Mouse (Mus musculus) urinary bladder, postnatal 25 days (tissue): ENCODE data around the gene Kcnh7.

Experiments
- DNase-seq: peaks from one replicate; pipeline ENCODE4 v3.0.0; 2022; ENCODE audit warnings: low spot score

Kcnh7 gene

DNA sequence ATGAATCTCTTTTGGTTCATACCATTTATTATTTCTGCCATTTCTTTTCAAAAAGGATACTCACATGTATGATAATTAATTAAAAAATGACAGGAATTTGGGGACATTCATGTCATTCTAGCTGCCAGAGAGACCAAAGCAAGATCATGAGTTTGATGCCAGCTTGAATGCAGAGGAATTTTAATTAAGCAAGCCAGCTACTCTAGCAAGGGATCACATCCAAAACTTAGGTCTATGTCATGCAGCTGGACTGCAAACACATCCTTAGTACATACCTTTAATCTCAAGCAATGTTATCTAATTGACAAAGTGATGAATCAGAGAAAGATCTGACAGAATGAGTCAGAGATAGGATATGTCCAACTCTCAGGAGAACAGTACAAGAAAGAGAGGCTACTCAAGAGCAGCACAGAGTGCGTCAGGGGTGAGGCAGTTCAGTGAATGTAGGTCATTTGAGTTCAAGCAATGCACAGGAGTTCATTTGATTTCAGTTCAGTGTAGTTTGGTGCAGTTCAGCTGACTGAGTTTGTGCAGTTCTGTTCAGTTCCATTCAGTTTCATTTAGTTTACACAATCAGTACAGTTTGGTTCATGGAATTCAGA lies 248.7 kb downstream of the Kcnh7 start:
- no peak for DNase-seq

DNA sequence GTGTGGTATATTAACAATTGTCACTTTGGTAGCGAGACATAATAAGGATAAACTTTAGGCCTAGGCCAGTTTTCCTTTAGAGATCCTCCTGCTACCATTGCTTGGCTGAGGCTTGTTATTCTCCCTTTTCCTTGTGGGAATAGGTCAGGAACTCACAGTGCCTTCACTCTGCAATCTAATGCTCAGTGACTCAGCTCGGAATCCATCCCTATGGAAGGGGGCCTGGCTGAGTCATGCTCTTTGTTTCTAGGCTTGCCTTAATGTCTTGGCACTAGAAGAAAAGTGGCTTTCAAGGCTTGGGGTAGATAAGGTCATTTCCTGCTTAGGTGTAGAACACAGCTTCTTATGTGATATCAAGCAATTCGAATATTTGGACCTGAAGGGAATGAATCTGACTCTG lies 255.6 kb downstream of the Kcnh7 start:
- no peak for DNase-seq

DNA sequence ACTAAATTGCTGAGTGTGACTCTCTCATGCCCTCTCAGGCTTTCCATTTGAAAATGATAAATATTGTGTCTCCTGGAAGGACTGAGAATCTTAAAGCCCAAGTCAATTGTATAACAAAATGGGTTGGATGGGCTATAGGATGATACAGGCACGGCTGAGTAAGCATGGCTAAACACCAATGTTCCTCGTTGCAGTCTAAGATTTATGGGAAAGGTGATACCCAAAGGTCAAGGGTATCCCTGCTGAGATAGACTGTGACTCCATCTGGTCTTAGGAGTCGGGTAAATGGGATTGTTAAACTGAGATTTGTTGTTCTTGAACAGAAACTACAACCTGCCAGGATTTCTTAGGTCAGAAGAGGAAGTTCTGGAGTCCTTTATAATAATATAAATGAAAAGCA lies 256.0 kb downstream of the Kcnh7 start:
- DNase-seq, result no peak

DNA sequence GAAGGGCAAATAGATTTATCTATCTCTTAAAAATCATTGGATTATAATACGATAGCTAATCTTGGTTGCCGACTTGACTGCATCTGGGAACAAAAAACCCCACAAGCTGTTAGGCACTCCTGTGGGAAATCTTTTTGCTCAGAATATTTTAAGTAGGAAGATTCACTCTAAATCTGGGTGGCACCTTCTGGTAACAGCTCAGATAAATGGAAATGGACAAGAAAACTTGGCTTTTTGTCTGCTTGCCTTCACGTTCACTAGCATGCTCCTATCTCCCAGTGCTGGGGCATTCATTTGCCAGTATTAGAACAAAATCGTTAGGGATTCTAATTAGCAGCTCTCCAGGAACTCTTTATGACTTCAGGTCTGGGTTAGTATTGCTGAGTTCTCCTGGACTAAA lies 260.3 kb downstream of the Kcnh7 start:
- no peak for DNase-seq

DNA sequence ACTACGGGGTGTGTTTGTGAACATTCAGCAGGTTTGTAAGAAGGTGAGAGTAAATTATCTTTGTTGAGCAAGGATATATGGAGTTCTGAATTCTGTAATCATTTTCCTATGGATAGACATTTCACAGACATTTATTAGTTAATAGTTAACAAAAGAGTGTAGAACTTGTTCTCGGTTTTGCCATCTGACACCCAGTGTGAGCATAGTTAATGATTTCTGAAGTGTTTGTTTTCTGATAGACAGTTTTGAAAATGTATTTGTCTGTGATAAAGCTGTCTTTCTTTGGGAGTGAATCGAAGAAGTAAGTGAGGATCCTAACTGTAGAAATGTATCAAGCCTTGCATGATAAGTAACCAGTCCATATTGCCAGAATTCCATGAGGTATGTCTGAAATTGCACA lies 276.4 kb downstream of the Kcnh7 start:
- no peak for DNase-seq

DNA sequence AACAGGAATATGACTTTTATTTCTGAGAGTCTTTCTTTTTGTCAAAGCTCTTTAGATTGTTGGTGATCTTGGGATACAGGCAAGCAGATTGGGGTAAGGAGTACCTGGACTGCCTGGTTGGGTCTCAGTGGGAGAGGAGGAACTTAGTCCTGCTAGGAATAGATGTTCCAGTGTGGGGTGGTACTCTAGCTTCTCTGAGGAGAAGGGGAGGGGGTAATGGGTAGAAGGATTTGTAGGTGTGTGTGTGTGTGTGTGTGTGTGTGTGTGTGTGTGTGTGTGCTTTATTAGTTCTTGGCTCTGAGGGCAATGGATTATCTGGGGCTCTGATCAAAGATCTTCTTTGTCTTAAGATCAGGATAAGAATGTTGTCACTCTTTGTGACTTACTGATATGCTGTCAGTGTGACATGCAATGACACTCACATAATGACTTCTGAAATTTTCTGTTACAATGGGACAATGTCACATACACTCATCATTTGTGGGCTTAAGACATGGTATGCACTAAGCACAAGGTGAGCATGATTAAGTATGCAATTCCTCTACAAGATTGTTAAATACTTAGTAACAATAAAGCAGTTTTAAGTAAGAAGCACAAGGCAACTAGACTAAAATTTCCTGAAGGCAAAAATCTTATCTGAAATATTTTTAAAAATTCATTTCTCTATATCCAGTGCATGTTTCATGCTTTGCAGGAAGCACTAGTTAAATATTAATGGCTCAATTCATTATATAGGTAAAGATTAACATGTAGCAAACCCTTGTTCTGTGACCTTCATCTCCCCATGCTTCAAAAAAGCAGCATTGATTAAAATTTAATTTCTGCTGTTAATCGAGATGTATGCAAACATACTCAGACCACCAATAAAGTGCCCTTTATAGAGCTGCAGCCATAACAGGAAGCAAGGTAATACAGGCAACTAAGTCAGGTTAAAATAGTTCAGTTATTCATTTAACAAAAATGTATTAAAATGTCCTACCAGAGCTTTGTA lies 281.4 kb downstream of the Kcnh7 start:
- no peak for DNase-seq

DNA sequence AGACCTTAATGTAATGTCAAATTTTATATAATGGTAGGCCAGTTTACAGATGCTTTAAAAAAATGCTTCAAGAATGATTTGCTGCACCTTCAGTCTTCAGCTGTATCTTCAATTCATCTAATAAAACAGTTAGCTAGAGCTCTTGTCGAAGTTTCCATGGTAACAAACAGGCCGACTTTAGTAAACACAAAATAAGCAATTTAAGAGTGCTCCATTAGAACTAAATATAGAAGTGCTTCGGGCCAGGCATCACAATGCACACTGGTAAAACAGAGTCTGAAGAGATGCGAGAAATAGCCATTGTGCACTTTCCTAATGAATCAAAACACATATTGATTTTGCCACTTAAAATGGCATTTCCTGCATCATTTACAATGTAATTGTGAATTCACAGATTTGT lies 305.3 kb downstream of the Kcnh7 start:
- DNase-seq, result no peak

DNA sequence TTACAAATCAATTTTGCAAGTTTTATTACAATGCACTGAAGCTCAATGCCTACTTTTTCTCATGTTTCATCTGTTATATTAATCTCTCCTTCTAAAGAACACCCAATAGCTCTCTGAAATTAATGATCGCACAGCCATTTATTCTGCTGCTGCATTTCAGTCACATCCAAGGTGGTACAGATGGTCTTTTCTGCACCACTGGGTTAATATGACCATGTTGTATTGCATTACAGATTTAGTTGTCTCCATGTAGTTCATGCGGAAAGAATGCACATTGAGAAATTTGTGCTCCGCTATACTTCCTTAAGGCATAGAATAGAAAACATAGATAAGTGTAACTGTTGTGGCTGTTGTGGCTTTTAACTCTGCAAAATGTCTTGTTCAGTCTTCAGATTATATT lies 328.7 kb downstream of the Kcnh7 start:
- no peak for DNase-seq

DNA sequence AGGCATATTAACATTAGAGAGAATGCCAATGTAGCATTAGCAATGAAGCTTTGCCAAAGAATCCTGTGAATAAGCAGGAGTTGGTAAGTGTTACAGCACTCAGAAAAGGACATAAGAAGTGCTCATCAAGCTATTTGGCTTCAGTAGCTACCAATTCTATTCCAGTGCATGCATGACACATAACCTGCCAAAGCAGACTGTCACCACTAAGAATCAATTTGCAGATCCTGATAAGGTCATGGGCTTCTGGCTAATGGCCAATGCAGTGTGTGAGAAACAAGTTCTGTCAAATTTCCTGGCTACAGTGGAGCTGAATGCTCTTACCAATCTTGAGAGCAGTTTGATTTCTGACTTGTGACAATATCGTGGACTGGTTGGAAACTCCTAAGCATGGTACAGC lies 341.5 kb downstream of the Kcnh7 start:
- DNase-seq, result no peak

DNA sequence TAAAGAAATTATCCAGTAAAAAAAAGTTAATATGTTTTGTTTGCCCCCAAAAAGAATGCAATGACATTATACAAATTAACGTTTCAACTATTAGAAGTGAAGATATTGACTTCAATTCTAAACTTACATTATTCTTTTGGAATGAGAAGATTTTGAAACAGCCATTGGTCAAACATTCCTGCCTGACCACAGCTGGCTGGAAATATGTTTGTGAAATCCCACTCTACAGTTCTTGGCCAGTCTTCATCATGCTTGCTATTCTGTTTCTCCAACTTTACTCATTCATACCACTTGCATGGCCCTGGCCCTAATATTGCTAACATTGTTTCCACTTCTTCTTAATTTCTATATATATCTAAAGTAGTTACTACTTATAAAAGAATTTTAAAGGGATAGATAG lies 349.8 kb downstream of the Kcnh7 start:
- DNase-seq, result no peak

DNA sequence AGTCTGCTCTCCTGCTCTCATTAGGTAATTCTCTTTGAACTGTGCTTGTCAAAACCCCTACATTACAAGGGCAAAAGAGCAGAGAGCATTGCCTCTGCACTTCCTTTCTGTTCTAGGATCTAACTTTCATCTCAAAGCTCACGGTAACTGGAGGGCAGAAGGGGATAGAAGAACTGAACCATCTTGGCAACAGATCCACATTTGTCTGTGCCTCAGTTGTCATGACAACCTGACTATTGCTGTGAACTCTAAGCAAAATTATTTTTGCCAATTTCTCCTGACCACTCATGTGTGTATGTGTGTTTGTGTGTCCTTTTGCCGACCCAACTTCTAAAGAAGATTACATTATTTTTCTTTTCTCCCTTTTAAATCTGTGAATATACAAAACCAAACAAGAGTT lies 364.9 kb downstream of the Kcnh7 start:
- no peak for DNase-seq

DNA sequence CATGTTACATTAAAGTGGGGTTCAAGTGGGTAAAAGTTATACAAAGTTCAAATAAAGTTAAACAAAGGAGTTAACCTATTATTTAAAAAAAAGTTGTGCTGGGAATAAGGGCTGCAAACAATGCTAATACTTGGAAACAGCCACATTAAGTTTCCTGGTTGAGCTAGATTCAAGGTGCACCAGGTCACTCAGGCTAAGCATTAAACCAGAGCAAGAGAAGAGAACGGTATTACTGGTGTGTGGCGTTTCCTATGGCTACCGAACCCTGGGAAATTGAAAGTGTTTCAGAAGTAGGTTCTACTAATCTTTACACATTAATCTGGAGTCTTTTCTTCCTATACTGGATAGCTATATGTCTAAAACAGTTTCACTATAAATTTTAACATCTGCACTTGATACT lies 368.1 kb downstream of the Kcnh7 start:
- DNase-seq, result no peak

DNA sequence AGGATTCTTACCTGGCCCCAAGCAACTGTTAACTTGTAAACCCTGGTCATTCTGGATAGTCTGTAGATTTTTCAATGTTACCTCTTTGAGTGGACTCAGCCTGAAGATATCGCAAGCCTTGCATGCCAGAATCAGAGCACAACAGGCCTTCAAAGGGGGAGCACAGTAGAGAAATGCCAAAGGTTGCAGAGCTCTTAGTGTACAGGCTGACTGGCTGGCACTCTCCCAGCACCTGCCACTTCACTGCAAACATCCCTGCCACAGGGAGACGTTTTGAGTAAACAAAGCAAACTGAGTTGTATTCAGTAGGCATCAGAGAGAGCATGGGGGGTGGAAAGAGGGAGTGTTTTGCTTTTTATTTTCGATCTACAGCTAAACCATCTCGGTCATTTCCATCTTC lies 375.3 kb downstream of the Kcnh7 start:
- DNase-seq, result no peak

DNA sequence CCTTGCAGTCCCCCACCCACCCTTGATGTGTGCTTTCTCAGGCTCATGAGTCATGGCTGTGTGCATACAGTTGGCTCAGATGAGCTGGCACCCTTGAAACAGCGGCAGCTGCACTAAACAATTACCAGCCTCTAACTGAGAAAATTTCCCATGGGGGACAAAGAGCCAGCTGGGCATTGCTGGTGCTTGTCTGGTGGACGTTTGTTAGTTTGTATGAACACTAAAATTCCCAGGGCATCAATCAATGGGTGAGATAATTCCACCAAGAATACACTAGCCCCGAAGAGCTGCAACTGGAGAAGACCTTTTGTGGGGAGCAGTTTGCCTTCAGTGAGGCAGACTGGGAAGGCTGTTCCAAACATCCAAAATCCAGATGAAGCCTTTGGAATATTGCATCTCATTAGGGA lies 376.6 kb downstream of the Kcnh7 start:
- DNase-seq, result no peak

DNA sequence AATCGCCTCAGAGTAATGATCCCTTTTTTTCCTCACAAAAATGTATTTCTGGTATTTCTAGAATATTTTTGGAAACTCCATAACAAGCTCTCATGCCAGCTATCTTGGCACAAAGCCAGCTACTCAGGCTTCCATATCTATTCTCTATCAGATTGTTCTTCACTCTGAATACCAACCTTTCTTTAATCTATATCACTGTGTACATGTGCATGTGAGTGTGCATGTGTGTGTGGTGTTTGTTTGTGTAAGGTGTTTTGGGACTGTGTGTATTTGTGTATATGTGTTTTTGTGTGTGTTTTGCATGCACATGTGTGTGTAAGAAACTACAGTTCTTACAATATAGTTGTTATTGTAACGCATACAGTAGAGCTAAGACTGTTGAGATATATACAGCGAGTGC lies 377.2 kb downstream of the Kcnh7 start:
- DNase-seq, result no peak

DNA sequence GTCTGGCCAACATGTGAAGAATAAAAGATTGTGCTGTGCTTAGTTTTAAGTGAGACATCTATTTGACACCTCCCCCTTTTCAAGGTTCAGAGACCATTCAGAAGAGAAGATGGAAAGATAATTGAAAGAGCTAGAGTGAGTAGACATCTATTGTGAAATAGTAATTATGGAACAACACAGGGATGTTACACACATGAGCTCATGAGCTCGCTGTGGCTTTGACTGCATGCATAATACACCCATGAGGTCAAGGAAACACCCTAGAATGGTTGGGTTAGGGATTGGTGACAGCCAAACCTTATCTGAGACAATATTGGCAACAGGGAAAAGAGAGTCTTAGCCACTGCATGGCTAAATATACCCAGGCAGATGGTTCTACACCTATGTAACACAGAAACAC lies 380.1 kb downstream of the Kcnh7 start:
- no peak for DNase-seq

DNA sequence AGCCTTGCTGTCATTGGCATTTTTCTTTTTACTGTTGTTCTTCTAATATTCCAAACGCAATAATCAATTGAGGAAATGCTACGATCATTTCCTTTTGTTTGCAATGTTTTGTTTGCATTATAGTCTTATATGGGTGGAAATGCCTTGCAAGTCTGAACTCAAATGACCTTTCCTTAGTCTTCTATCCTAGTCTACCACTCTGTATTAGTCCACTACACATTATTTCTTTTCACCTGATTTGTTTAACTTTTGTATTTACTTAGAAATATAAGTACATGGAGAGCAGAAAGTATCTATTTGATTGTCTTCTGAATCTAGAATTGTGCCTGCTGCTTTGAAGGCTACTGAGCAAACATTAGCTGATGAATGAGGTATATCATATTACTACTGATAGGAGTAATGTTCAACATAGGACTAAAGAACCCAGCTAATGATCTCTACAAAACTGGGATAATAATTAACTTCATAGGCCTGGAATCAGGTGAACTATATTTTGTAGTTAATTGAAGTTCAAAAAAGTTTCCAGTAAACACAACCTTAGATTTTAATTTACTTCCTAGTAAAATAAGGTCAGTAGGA lies 399.5 kb downstream of the Kcnh7 start:
- DNase-seq, result no peak

DNA sequence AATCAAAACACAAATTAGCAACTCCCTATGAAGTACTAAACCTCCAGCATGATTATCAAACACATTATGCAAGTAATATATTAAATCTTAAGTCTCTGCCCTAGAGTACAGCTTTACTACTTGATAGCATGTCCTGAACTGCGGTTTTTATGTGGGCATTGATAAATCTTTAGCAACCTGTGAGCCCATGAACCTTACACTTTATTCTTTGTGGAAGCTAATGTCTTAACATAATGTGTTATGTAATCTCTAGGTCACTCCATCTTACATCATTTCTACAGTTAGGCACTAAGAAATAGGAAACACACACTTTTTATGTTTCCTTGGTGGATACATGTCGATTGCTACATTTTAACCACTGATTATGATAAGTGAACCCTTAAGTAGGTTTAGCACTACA lies 437.8 kb downstream of the Kcnh7 start:
- DNase-seq, result no peak

DNA sequence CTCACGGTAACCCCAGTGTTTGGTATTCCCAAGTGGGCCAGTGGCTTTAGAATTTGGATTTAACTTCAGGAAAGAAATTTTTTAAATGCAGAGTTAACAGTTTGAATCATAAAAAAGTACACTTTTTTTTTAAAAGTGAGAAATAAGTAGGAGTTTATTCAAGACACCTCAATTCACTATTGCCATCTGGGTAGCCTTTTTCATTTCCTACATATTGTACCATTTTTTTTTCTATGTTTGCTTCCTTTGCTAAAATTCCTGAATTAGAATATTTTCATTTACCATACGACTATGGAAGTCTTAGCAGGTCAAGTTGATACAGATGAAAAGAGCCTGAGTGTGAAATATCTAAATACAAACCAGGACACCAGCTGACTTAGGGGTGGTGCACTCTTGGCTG lies 441.0 kb downstream of the Kcnh7 start:
- DNase-seq, result no peak

DNA sequence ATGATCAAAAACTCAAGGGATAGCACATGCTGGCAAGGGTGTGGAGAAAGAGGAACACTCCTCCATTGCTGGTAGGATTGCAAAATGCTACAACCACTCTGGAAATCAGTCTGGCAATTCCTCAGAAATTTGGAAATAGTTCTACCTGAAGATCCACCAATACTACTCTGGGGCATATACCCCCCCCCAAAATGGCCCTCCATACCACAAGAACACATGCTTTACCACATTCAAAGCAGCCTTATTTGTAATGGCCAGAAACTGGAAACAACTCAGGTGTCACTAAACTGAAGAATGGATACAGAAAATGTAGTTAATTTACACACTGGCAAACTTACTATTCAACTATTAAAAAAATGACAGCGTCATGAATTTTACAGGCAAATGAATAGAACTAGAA lies 453.4 kb downstream of the Kcnh7 start:
- DNase-seq, result no peak

DNA sequence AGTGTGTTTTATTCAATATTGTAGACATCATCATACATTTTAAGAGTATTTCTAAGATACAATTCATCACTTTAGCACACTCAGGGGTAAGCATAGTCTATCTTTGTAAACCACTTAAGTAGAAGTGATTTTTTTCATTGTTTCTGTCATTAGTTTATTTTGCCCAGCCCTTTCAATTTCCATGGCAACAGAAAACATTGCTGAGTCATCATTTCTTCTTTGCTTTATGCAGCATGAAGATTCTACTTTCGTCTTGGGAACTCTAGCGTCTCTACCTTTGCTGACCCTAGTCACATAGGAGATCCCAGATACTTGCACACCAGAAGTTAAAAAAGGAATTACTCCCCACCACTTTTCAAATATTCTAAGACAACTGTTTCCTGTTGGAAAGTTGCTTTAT lies 456.4 kb downstream of the Kcnh7 start:
- no peak for DNase-seq

DNA sequence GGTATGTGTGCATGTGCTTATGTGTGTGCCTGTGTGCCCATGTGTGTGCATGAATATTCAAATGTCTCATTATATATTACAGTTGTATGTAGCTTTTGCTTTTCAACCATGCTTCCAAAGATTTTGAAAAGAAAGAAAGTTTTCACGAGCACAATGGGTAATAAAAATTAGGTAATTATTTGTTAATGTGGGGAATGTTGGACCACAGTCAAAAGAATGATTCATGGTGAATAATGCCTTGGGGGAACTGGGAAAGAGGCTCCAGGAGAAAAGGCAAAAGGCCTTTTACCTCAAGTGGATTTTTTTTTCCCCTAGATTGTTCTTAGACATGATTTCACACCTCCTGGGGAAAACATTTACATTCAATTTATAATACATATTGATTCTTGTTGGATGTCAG lies 458.1 kb downstream of the Kcnh7 start:
- DNase-seq, result no peak

DNA sequence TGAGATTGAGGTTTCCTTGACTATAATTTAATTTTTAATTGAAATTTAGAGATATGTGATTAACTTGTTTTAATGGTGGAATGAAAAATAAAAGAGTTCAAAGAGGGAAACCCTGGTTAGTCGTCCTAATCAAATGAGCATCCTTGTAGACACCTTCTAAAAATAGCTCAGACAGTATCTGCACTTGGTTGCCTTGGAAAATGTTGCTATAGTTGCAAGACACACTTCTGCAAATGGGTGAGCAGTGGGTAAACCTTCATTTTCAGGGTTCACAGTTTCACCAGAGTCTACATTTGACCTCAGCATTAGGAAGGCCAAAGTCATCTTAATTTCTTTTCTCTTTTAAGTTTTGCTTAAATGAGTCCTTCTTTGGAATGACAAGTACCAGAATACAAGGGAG lies 465.7 kb downstream of the Kcnh7 start:
- no peak for DNase-seq
